Mouse (Mus musculus) MEL (cell line): ENCODE data around the gene Nabp2.

Source experiments
- CTCF ChIP-seq, 3 experiments: IDR thresholded peaks in 2 of 3; conservative IDR thresholded peaks in 1 of 3; 2 replicates each; pipeline ENCODE4 v1.5.1; 2011 to 2012; ENCODE audit warnings: low read length in 3 of 3, low read depth in 2 of 3, mild to moderate bottlenecking in 2 of 3, improper control_type of control experiment in 1 of 3, inconsistent platforms in 1 of 3, mixed read lengths in 1 of 3, moderate library complexity in 1 of 3; ENCODE audit not compliant: control insufficient read depth in 1 of 3, insufficient read depth in 1 of 3, poor library complexity in 1 of 3, severe bottlenecking in 1 of 3
- HCFC1 ChIP-seq: IDR thresholded peaks from 2 replicates; pipeline ENCODE4 v1.6.1; 2012; ENCODE audit warnings: low read depth, mild to moderate bottlenecking, inconsistent platforms, low read length, improper control_type of control experiment, moderate library complexity
- MAX ChIP-seq: IDR thresholded peaks from 2 replicates; pipeline ENCODE4 v1.6.1; 2011; ENCODE audit warnings: low read length, improper control_type of control experiment
- POLR2A ChIP-seq, 2 experiments: IDR thresholded peaks; 2 replicates each; pipeline ENCODE4 v1.6.1; 2011 to 2012; ENCODE audit warnings: low read length in 2 of 2, mild to moderate bottlenecking in 2 of 2, control low read depth in 1 of 2, improper control_type of control experiment in 1 of 2, low read depth in 1 of 2, moderate library complexity in 1 of 2; ENCODE audit not compliant: control insufficient read depth in 1 of 2, insufficient read depth in 1 of 2, poor library complexity in 1 of 2
- RAD21 ChIP-seq: IDR thresholded peaks from 2 replicates; pipeline ENCODE4 v1.6.1; 2011; ENCODE audit warnings: mild to moderate bottlenecking, low read depth, low read length, improper control_type of control experiment
- TBP ChIP-seq: IDR thresholded peaks from 2 replicates; pipeline ENCODE4 v1.8.0; 2011; ENCODE audit warnings: low read depth, low read length, improper control_type of control experiment
- ZNF384 ChIP-seq: IDR thresholded peaks from 2 replicates; pipeline ENCODE4 v1.6.1; 2012; ENCODE audit warnings: low read depth, mild to moderate bottlenecking, inconsistent platforms, low read length, improper control_type of control experiment

DNA sequence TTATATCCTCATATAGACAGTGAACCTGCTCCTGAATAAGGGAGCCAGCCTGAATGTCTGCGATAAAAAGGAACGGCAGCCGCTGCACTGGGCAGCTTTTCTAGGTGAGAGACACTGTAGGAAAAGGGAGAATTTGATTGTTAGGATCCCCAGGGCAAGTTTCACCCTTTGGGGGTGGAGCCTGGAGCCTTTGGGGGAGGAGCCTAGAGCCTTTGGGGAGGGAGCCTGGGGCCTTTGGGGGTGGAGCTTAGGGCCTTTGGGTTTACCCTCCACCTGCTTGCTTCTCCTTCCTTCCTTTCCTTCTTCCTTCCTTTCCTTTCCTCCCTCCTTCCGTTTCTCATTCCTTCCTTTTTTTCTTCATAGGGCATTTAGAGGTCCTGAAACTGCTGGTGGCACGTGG lies 30.7 kb downstream of the Nabp2 start:
- no peak for TF ChIP-seq HCFC1
- TF ChIP-seq ZNF384: no peak
- no peak for TF ChIP-seq POLR2A (IDR thresholded peaks at IDR 0.05; ENCODE audit: control insufficient read depth in 1 of 2, insufficient read depth in 1 of 2, low read depth in 1 of 2, low read length in 2 of 2, poor library complexity in 1 of 2)
- TF ChIP-seq TBP: no peak
- no peak for TF ChIP-seq MAX
- no peak for TF ChIP-seq RAD21
- TF ChIP-seq CTCF (IDR thresholded peaks at IDR 0.05 in 2 of 3, conservative IDR thresholded peaks at IDR 0.05 in 1 of 3; ENCODE audit: control insufficient read depth in 1 of 3, insufficient read depth in 1 of 3, low read depth in 2 of 3, low read length in 3 of 3, poor library complexity in 1 of 3, severe bottlenecking in 1 of 3): no peak
